Mouse (Mus musculus): ENCODE data around the gene Aatk. TPM values are rescaled to one million over a fixed set of nuclear protein-coding genes. Genes with fewer than 3 reads are reported as not detected.
A peak's percentile ranks its signal among the peaks of the same experiment; 100 is the strongest.

The Aatk gene
- polyA plus RNA-seq, 1 experiment = not detected

DNA sequence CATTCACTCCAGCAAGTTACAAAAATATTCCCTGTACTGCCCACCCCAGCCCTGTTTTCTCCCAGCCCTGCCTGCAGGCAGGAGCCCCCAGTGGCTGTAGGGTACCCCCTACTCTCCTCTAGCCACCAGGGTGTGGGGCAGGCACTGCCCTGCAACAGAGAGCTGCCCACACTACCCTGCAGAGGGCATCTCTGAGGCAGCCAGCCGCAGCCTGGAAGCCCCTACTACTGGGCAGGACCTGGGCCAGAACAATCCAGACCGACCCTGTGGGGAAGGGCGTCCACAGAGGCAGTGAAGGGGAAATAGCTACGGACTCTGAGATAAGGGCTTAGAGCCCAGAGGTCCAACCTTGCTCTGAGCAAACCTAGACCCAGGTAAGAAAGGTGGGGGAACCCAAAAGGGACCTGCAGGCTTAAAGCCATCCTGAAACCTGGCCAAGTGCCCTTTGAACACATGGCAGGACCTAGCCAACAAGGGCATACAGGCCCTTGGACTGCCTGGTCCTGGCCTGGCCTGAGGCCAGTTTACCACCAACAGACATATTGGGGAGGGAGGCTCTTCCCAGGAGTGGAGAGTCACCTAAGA, 39.4 kb downstream of the Aatk start:
- Histone ChIP-seq H3K36me3 (ENCODE audit: control insufficient read depth, insufficient read depth) (peaks cover 33% of the 10 kb centered on the region), H3ac (ENCODE audit: control insufficient read depth, insufficient read length, low read depth) (no peak overlapping the region), H3K79me2 (ENCODE audit: control insufficient read depth, insufficient read depth) (no peaks in the 10 kb centered on the region), H3K27me3 (ENCODE audit: control insufficient read depth, insufficient read depth, insufficient read length) (peaks cover 3% of the 10 kb centered on the region), H3K79me3 (ENCODE audit: low read depth) (no peaks in the 10 kb centered on the region), H3K4me3 (ENCODE audit: insufficient read depth, poor library complexity, severe bottlenecking) (no peak overlapping the region)
- TF ChIP-seq CTCF (IDR thresholded peaks at IDR 0.05; ENCODE audit: control insufficient read depth, insufficient read depth, insufficient read length) = no peak
- no peak for TF ChIP-seq MAX (IDR thresholded peaks at IDR 0.05)
- TF ChIP-seq USF1 (IDR thresholded peaks at IDR 0.05; ENCODE audit: low read depth) = no peak
- TF ChIP-seq CEBPB (IDR thresholded peaks at IDR 0.05; ENCODE audit: low read depth) = no peak
- no peak for TF ChIP-seq MYOG (IDR thresholded peaks at IDR 0.05; ENCODE audit: control insufficient read depth, extremely low read depth, insufficient read length)
- TF ChIP-seq MYOD1 (IDR thresholded peaks at IDR 0.05; ENCODE audit: control insufficient read depth, insufficient read length, low read depth) = no peak

GRCm38 (mm10) chr11:120005434-120006317, 41.3 kb downstream of the Aatk start:
- no peaks in the 10 kb centered on the region for H3K79me3 ChIP-seq (ENCODE audit: low read depth)
- no peak for TF ChIP-seq MAX (IDR thresholded peaks at IDR 0.05)
- no peaks in the 10 kb centered on the region for H3K79me2 ChIP-seq (ENCODE audit: control insufficient read depth, insufficient read depth)
- H3K27me3 ChIP-seq (ENCODE audit: control insufficient read depth, insufficient read depth, insufficient read length) = peaks cover under 1% of the 10 kb centered on the region
- H3K36me3 ChIP-seq (ENCODE audit: control insufficient read depth, insufficient read depth) = peaks cover 45% of the 10 kb centered on the region
- no peak overlapping the region for H3ac ChIP-seq (ENCODE audit: control insufficient read depth, insufficient read length, low read depth)
- no peak overlapping the region for H3K4me3 ChIP-seq (ENCODE audit: insufficient read depth, poor library complexity, severe bottlenecking)

DNA sequence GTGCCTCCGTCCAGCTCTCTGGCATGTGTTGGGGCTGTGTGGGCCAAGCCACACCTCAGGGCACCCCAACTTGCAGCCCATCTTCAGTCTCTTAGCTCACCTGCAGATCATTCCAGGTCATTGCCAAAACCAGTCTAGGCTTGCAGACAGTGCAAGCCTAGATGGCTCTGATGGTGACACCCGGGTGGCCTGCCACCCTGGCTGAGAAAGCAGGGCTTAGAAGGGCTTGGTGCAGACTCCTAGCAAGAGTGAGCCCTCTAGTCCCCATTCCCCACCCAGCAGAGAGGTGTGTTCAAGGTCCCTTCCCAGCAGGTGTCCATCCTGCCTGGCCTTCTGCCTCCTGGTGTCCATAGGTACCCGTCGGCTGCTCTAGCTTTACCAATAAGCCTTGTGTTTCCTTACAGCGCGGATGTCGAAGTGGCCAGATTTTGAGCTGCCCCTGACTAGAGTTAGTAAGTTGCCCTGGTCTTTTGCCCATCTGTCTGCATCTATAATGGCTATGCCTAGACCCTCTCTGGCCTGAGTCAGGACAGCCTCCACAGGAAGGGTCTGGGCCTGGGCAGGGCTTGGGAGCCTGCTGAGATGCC, 44.2 kb downstream of the Aatk start:
- H3K36me3 ChIP-seq (ENCODE audit: control insufficient read depth, insufficient read depth) = peaks cover 65% of the 10 kb centered on the region
- H3K79me3 ChIP-seq (ENCODE audit: low read depth) = no peaks in the 10 kb centered on the region
- H3K27me3 ChIP-seq (ENCODE audit: control insufficient read depth, insufficient read depth, insufficient read length) = no peaks in the 10 kb centered on the region
- no peak overlapping the region for H3K4me3 ChIP-seq (ENCODE audit: insufficient read depth, poor library complexity, severe bottlenecking)
- no peak for TF ChIP-seq MAX (IDR thresholded peaks at IDR 0.05)
- TF ChIP-seq USF1 (IDR thresholded peaks at IDR 0.05; ENCODE audit: low read depth) = no peak
- TF ChIP-seq CTCF (IDR thresholded peaks at IDR 0.05; ENCODE audit: control insufficient read depth, insufficient read depth, insufficient read length) = no peak
- no peak for TF ChIP-seq CEBPB (IDR thresholded peaks at IDR 0.05; ENCODE audit: low read depth)
- TF ChIP-seq FOSL1 (IDR thresholded peaks at IDR 0.05; ENCODE audit: insufficient read depth, low read length, poor library complexity, severe bottlenecking) = no peak
- H3K79me2 ChIP-seq (ENCODE audit: control insufficient read depth, insufficient read depth) = no peaks in the 10 kb centered on the region
- H3ac ChIP-seq (ENCODE audit: control insufficient read depth, insufficient read length, low read depth) = no peak overlapping the region

DNA sequence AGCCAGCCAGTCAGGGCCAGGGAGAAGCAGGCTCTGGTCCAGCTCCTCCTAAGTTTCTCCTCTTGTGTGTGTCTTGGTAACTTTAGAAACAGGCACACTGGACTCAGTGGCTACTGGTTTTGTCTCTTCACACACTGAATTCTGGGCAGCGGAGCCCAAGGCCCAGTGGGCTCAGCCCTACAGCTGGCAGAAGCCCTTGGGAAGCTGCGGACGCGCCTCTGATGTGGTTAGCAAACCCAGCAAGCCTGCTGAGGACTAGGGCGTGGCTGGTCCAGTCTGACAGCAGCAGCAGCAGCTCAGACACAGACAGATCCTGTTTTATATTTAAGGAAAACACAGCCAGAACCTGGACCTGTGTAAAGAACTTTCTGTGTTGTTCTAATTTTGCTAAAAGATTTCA, 44.9 kb downstream of the Aatk start:
- peaks cover 71% of the 10 kb centered on the region for H3K36me3 ChIP-seq (ENCODE audit: control insufficient read depth, insufficient read depth)
- no peak for TF ChIP-seq MYOD1 (IDR thresholded peaks at IDR 0.05; ENCODE audit: control insufficient read depth, insufficient read length, low read depth)
- H3ac ChIP-seq (ENCODE audit: control insufficient read depth, insufficient read length, low read depth) = no peak overlapping the region
- no peaks in the 10 kb centered on the region for H3K27me3 ChIP-seq (ENCODE audit: control insufficient read depth, insufficient read depth, insufficient read length)
- H3K79me2 ChIP-seq (ENCODE audit: control insufficient read depth, insufficient read depth) = no peaks in the 10 kb centered on the region
- H3K79me3 ChIP-seq (ENCODE audit: low read depth) = no peaks in the 10 kb centered on the region
- no peak overlapping the region for H3K4me3 ChIP-seq (ENCODE audit: insufficient read depth, poor library complexity, severe bottlenecking)

- H3K27me3 ChIP-seq (ENCODE audit: control insufficient read depth, insufficient read depth, insufficient read length) = no peaks in the 10 kb centered on the region
- no peak overlapping the region for H3K4me3 ChIP-seq (ENCODE audit: insufficient read depth, poor library complexity, severe bottlenecking)
- H3K79me2 ChIP-seq (ENCODE audit: control insufficient read depth, insufficient read depth) = no peaks in the 10 kb centered on the region
- H3ac ChIP-seq (ENCODE audit: control insufficient read depth, insufficient read length, low read depth) = no peak overlapping the region
- peaks cover 83% of the 10 kb centered on the region for H3K36me3 ChIP-seq (ENCODE audit: control insufficient read depth, insufficient read depth)
- TF ChIP-seq CEBPB (IDR thresholded peaks at IDR 0.05; ENCODE audit: low read depth) (no peak), CTCF (IDR thresholded peaks at IDR 0.05; ENCODE audit: control insufficient read depth, insufficient read depth, insufficient read length) (no peak), MYOD1 (IDR thresholded peaks at IDR 0.05; ENCODE audit: control insufficient read depth, insufficient read length, low read depth) (no peak), MAX (IDR thresholded peaks at IDR 0.05) (no peak)
- no peaks in the 10 kb centered on the region for H3K79me3 ChIP-seq (ENCODE audit: low read depth)
Measured at GRCm38 (mm10) chr11:119997351-119997750, 49.6 kb downstream of the Aatk start.

DNA sequence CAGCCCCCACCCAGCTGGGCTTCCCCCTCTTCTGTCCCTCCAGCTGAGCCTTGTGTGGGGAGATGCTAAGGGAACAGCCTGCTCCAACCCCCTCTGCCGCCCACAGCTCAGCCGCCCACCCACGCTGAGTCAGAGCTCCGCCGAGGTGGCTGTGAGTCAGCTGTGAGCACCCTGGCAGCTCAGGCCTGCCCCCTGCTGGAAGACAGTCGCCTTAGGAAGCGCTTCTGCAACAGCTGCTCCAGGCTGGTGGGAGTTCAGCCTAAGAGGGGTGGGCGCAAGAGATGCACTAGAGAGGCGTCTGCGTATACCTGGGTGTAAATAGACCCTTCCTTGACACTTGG, 55.7 kb downstream of the Aatk start:
- TF ChIP-seq USF1 (IDR thresholded peaks at IDR 0.05; ENCODE audit: low read depth) = no peak
- TF ChIP-seq CTCF (IDR thresholded peaks at IDR 0.05; ENCODE audit: control insufficient read depth, insufficient read depth, insufficient read length) = peak; percentile 97
- TF ChIP-seq FOSL1 (IDR thresholded peaks at IDR 0.05; ENCODE audit: insufficient read depth, low read length, poor library complexity, severe bottlenecking) = peak; percentile 74
- peak; percentile 70 for TF ChIP-seq MYOD1 (IDR thresholded peaks at IDR 0.05; ENCODE audit: control insufficient read depth, insufficient read length, low read depth)
- no peak for TF ChIP-seq CEBPB (IDR thresholded peaks at IDR 0.05; ENCODE audit: low read depth)
- TF ChIP-seq MAX (IDR thresholded peaks at IDR 0.05) = no peak
- TF ChIP-seq MYOG (IDR thresholded peaks at IDR 0.05; ENCODE audit: control insufficient read depth, extremely low read depth, insufficient read length) = no peak
- H3K27me3 ChIP-seq (ENCODE audit: control insufficient read depth, insufficient read depth, insufficient read length) = no peaks in the 10 kb centered on the region
- H3K36me3 ChIP-seq (ENCODE audit: control insufficient read depth, insufficient read depth) = peaks cover 73% of the 10 kb centered on the region
- no peak overlapping the region for H3K4me3 ChIP-seq (ENCODE audit: insufficient read depth, poor library complexity, severe bottlenecking)
- peaks cover 33% of the 10 kb centered on the region for H3K79me2 ChIP-seq (ENCODE audit: control insufficient read depth, insufficient read depth)
- peaks cover 4% of the 10 kb centered on the region for H3K79me3 ChIP-seq (ENCODE audit: low read depth)
- no peak overlapping the region for H3ac ChIP-seq (ENCODE audit: control insufficient read depth, insufficient read length, low read depth)
